Mouse (Mus musculus) heart, embryonic 16.5 days (tissue): ENCODE results near the gene Fjx1. TPM values are rescaled to one million over a fixed set of nuclear protein-coding genes. Genes with fewer than 3 reads are reported as not detected.

Experiments used
- ATAC-seq: fragments of 200-750 bp; cut with Nextera tagmentation; replicated peaks from 2 replicates; pipeline ENCODE4 v1.8.0; 2017; ENCODE audit warnings: moderate number of reproducible peaks; ENCODE audit not compliant: insufficient read depth, low FRiP score; ENCODE audit errors: extremely low read depth
- H3K27ac ChIP-seq: fragments of 300-500 bp; sonication (generic); 2 replicates; pipeline ENCODE4 v1.5.1; 2014; ENCODE audit warnings: mild to moderate bottlenecking, low read length, control low read depth, moderate library complexity
- H3K27me3 ChIP-seq: fragments of 300-500 bp; sonication (generic); 2 replicates; pipeline ENCODE4 v1.6.1; 2014; ENCODE audit warnings: low read length, mixed read lengths; ENCODE audit not compliant: control insufficient read depth, insufficient read depth
- H3K36me3 ChIP-seq: fragments of 300-500 bp; sonication (generic); 2 replicates; pipeline ENCODE4 v1.6.1; 2014; ENCODE audit not compliant: control insufficient read depth, insufficient read depth
- H3K4me1 ChIP-seq: fragments of 300-500 bp; sonication (generic); 2 replicates; pipeline ENCODE4 v1.6.1; 2014; ENCODE audit warnings: low read length, mixed read lengths; ENCODE audit not compliant: control insufficient read depth, insufficient read depth
- H3K4me2 ChIP-seq: fragments of 300-500 bp; sonication (generic); 2 replicates; pipeline ENCODE4 v1.6.1; 2014; ENCODE audit warnings: low read depth, mild to moderate bottlenecking, control low read depth, low read length
- H3K4me3 ChIP-seq: fragments of 300-500 bp; sonication (generic); 2 replicates; pipeline ENCODE4 v1.5.1; 2014; ENCODE audit warnings: mild to moderate bottlenecking, control low read depth, low read length
- H3K9ac ChIP-seq: fragments of 300-500 bp; sonication (generic); 2 replicates; pipeline ENCODE4 v1.6.1; 2014; ENCODE audit warnings: low read length, control low read depth
- H3K9me3 ChIP-seq: fragments of 300-500 bp; sonication (generic); replicated peaks from 2 replicates; pipeline ENCODE4 v1.6.1; 2016; ENCODE audit warnings: low read length; ENCODE audit not compliant: control insufficient read depth
- WGBS: fragments of 180-500 bp; shearing (Covaris S2); extraction: QIAGEN DNeasy Blood & Tissue Kit; methylation state at CpG from one replicate; pipeline ENCODE4 v1.1.7; 2014; 5-methylcytosine and 5-hydroxymethylcytosine counted together
- polyA plus RNA-seq: library from polyadenylated mRNA; unstranded; fragments of >200 nt; fragmentation: Nextera tagmentation; extraction: Ambion mirVana; gene quantifications from 2 replicates; pipeline ENCODE4 v1.2.1, GENCODE M21; 2015

The Fjx1 gene
- polyA plus RNA-seq, 1 experiment from 2014 or later = 1.6 TPM

GRCm38 (mm10) chr2:102455126-102455525 lies 2.8 kb upstream of the Fjx1 start:
- no peak for ATAC-seq
- Histone ChIP-seq H3K36me3 (no peaks in the 10 kb centered on the region), H3K4me2 (no peak overlapping the region), H3K27ac (no peak overlapping the region), H3K4me1 (peaks cover 10% of the 10 kb centered on the region; the same call in 1 of the 2 replicates), H3K9me3 (no peaks in the 10 kb centered on the region), H3K4me3 (no peak overlapping the region), H3K27me3 (peaks cover 38% of the 10 kb centered on the region), H3K9ac (no peak overlapping the region)
- 79% methylated on average over 1 of the region's 1 CpGs for WGBS

- peaks cover 25% of the 10 kb centered on the region for H3K27me3 ChIP-seq
These were observed 1.1 kb upstream of the Fjx1 start for GRCm38 (mm10) chr2:102453447-102453846.

GRCm38 (mm10) chr2:102450761-102451670 lies 1.3 kb downstream of the Fjx1 start:
- under 1% methylated on average over 106 of the region's 109 CpGs for WGBS
- ATAC-seq = peak; percentile 39

More at GRCm38 (mm10) chr2:102453447-102453846, 1.1 kb upstream of the Fjx1 start:
- H3K9ac ChIP-seq = no peak overlapping the region
- no peak for ATAC-seq
- WGBS = 36% methylated on average over 3 of the region's 3 CpGs
- H3K27ac ChIP-seq = no peak overlapping the region
- H3K4me1 ChIP-seq = peaks cover 15% of the 10 kb centered on the region; the same call in 1 of the 2 replicates
- no peaks in the 10 kb centered on the region for H3K9me3 ChIP-seq
- H3K4me2 ChIP-seq = no peak overlapping the region
- no peak overlapping the region for H3K4me3 ChIP-seq
- H3K36me3 ChIP-seq = no peaks in the 10 kb centered on the region

DNA sequence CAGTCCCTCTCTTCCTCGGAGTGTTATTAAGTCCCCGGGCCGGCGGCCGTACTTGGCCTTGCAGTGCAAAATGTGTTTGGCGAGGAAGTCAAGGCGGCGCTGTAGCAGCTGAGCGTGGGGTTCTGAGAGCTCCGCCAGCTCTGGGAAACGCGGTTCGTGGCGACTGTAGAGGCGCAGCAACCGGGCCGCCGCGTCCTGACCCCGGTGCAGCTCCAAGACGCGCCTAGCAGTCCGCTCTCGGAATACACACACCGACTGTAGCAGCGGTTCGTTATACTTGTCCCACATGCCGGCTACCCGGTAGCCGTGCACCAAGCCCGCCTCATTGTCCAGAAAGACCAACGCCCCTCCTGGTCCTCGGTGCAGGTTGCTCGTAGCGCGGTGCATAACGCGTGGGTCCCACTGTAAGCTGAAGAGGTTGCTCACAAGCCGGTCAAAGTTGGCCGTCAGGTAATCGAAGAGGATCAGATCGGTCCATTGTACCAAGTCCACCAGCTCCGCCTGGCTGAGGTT lies 2.0 kb downstream of the Fjx1 start:
- under 1% methylated on average over 43 of the region's 43 CpGs for WGBS
- ATAC-seq = peak; percentile 24; the same call in 1 of the 2 replicates
- Histone ChIP-seq H3K27ac (no peak overlapping the region), H3K4me1 (peaks cover 15% of the 10 kb centered on the region; the same call in 1 of the 2 replicates), H3K9ac (peak overlapping the region; percentile 78), H3K9me3 (no peaks in the 10 kb centered on the region; the same call in 1 of the 2 replicates), H3K4me3 (peak overlapping the region; percentile 79), H3K4me2 (peak overlapping the region; percentile 98), H3K27me3 (peaks cover 8% of the 10 kb centered on the region), H3K36me3 (no peaks in the 10 kb centered on the region)

More at GRCm38 (mm10) chr2:102450761-102451670, 1.3 kb downstream of the Fjx1 start:
- H3K9me3 ChIP-seq = no peaks in the 10 kb centered on the region; the same call in 1 of the 2 replicates
- peaks cover 15% of the 10 kb centered on the region; the same call in 1 of the 2 replicates for H3K4me1 ChIP-seq
- H3K4me2 ChIP-seq = peak overlapping the region; percentile 98
- peak overlapping the region; percentile 18; the same call in 1 of the 2 replicates for H3K27ac ChIP-seq
- peaks cover 15% of the 10 kb centered on the region for H3K27me3 ChIP-seq
- peak overlapping the region; percentile 79 for H3K4me3 ChIP-seq
- peak overlapping the region; percentile 78 for H3K9ac ChIP-seq
- no peaks in the 10 kb centered on the region for H3K36me3 ChIP-seq

GRCm38 (mm10) chr2:102449630-102450247 lies 2.6 kb downstream of the Fjx1 start:
- Histone ChIP-seq H3K4me3 (peak overlapping the region; percentile 79), H3K4me2 (peak overlapping the region; percentile 98), H3K27ac (no peak overlapping the region), H3K9ac (peak overlapping the region; percentile 78), H3K36me3 (no peaks in the 10 kb centered on the region), H3K4me1 (peaks cover 15% of the 10 kb centered on the region; the same call in 1 of the 2 replicates), H3K27me3 (peaks cover 7% of the 10 kb centered on the region), H3K9me3 (no peaks in the 10 kb centered on the region; the same call in 1 of the 2 replicates)
- 2% methylated on average over 17 of the region's 17 CpGs for WGBS
- no peak for ATAC-seq

GRCm38 (mm10) chr2:102449056-102449455 lies 3.2 kb downstream of the Fjx1 start:
- Histone ChIP-seq H3K4me3 (no peak overlapping the region), H3K36me3 (no peaks in the 10 kb centered on the region), H3K27ac (no peak overlapping the region), H3K4me2 (no peak overlapping the region), H3K9ac (no peak overlapping the region), H3K4me1 (peaks cover 15% of the 10 kb centered on the region; the same call in 1 of the 2 replicates), H3K27me3 (peaks cover 2% of the 10 kb centered on the region; the same call in 1 of the 2 replicates), H3K9me3 (no peaks in the 10 kb centered on the region; the same call in 1 of the 2 replicates)
- 62% methylated on average over 1 of the region's 1 CpGs for WGBS
- ATAC-seq = no peak

DNA sequence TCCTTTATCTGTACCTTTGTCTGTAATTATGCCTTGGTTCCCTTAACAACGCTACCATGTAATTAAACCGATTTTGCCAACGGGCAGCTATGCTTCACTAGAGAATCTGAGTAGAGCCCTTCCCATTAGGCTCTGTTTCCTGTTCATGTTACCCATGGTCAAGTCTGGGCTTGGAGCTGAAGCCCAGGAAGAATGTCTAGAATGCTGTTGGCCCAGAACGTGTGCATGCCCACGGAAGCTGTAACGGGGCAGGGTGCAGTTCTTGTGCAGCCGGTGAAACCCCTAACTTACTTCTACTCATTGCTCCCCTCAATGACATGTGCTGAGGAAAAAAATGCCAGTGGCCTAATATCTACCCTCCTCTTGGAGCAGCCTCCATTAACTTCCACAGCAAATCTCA lies 4.5 kb downstream of the Fjx1 start:
- Histone ChIP-seq H3K9me3 (no peaks in the 10 kb centered on the region; the same call in 1 of the 2 replicates), H3K36me3 (no peaks in the 10 kb centered on the region), H3K4me3 (no peak overlapping the region), H3K27ac (no peak overlapping the region), H3K27me3 (peaks cover 2% of the 10 kb centered on the region; the same call in 1 of the 2 replicates), H3K4me2 (no peak overlapping the region), H3K9ac (no peak overlapping the region), H3K4me1 (peaks cover 15% of the 10 kb centered on the region; the same call in 1 of the 2 replicates)
- no peak for ATAC-seq
- WGBS = 79% methylated on average over 7 of the region's 7 CpGs

DNA sequence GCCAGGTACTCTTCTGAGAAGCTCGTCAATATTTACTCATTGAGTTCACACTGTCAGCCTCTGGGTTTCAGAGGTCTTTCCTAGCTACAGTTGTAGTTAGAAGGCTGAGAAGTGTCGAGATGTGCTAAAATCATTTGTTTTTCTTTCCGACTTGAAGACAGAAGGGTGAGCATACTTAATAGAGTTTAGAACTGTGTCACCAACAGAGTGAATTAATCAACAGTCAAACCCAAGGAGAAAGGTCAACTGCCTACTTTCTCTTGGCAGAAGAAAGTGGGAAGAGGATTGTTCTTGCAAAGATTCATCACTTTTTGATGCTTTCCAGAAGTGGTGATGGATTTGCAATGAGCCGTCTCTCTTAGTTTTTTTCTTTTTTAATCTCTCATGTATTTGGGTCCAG lies 5.4 kb downstream of the Fjx1 start:
- no peak overlapping the region for H3K4me3 ChIP-seq
- H3K27ac ChIP-seq = no peak overlapping the region
- H3K4me1 ChIP-seq = peaks cover 13% of the 10 kb centered on the region; the same call in 1 of the 2 replicates
- no peak for ATAC-seq
- no peaks in the 10 kb centered on the region for H3K36me3 ChIP-seq
- H3K27me3 ChIP-seq = peaks cover 2% of the 10 kb centered on the region; the same call in 1 of the 2 replicates
- H3K9me3 ChIP-seq = no peaks in the 10 kb centered on the region; the same call in 1 of the 2 replicates
- H3K4me2 ChIP-seq = no peak overlapping the region
- WGBS = 68% methylated on average over 4 of the region's 4 CpGs
- H3K9ac ChIP-seq = no peak overlapping the region
